Mouse (Mus musculus) liver, embryonic 16.5 days (tissue): Measurements from ENCODE around the gene Sinhcaf. TPM values are rescaled to one million over a fixed set of nuclear protein-coding genes. Genes with fewer than 3 reads are reported as not detected.

Experiments used
- ATAC-seq: fragments of 200-750 bp; cut with Nextera tagmentation; 2 replicates; pipeline ENCODE4 v1.8.0; 2017; ENCODE audit warnings: low read depth, mild to moderate bottlenecking, moderate number of reproducible peaks, moderate library complexity
- H3K27ac ChIP-seq: fragments of 300-500 bp; sonication (generic); 2 replicates; pipeline ENCODE4 v1.5.1; 2014; ENCODE audit warnings: mild to moderate bottlenecking, low read length
- H3K27me3 ChIP-seq: fragments of 300-500 bp; sonication (generic); 2 replicates; pipeline ENCODE4 v1.6.1; 2014; ENCODE audit warnings: low read depth, low read length, mixed read lengths; ENCODE audit not compliant: control insufficient read depth, insufficient read depth
- H3K36me3 ChIP-seq: fragments of 300-500 bp; sonication (generic); 2 replicates; pipeline ENCODE4 v1.6.1; 2014; ENCODE audit warnings: mild to moderate bottlenecking; ENCODE audit not compliant: control insufficient read depth, insufficient read depth
- H3K4me1 ChIP-seq: fragments of 300-500 bp; sonication (generic); 2 replicates; pipeline ENCODE4 v1.6.1; 2014; ENCODE audit warnings: low read depth, low read length, mixed read lengths; ENCODE audit not compliant: control insufficient read depth
- H3K4me2 ChIP-seq: fragments of 300-500 bp; sonication (generic); 2 replicates; pipeline ENCODE4 v1.6.1; 2014; ENCODE audit warnings: low read depth, low read length, mixed read lengths
- H3K4me3 ChIP-seq: fragments of 300-500 bp; sonication (generic); 2 replicates; pipeline ENCODE4 v1.5.1; 2014; ENCODE audit warnings: low read depth, mild to moderate bottlenecking, low read length
- H3K9ac ChIP-seq: fragments of 300-500 bp; sonication (generic); 2 replicates; pipeline ENCODE4 v1.6.1; 2014; ENCODE audit warnings: low read depth, low read length
- H3K9me3 ChIP-seq: fragments of 300-500 bp; sonication (generic); replicated peaks from 2 replicates; pipeline ENCODE4 v1.6.1; 2016; ENCODE audit warnings: low read length; ENCODE audit not compliant: control insufficient read depth
- WGBS: fragments of 180-500 bp; shearing (Covaris S2); extraction: QIAGEN DNeasy Blood & Tissue Kit; methylation state at CpG from one replicate; pipeline ENCODE4 v1.1.7; 2014; ENCODE audit not compliant: insufficient replicate concordance; 5-methylcytosine and 5-hydroxymethylcytosine counted together
- polyA plus RNA-seq: library from polyadenylated mRNA; unstranded; fragments of >200 nt; fragmentation: Nextera tagmentation; extraction: Ambion mirVana; gene quantifications from 2 replicates; pipeline ENCODE4 v1.2.1, GENCODE M21; 2015

Gene Sinhcaf
- polyA plus RNA-seq, 1 experiment from 2014 or later: 11.8 TPM

- no peaks in the 10 kb centered on the region for H3K36me3 ChIP-seq
- no peak overlapping the region for H3K27ac ChIP-seq
- H3K4me2 ChIP-seq: no peak overlapping the region
- H3K9ac ChIP-seq: no peak overlapping the region
- no peaks in the 10 kb centered on the region for H3K27me3 ChIP-seq
- no peak for ATAC-seq
- H3K4me1 ChIP-seq: peaks cover 2% of the 10 kb centered on the region; the same call in 1 of the 2 replicates
- H3K9me3 ChIP-seq: no peaks in the 10 kb centered on the region
- no peak overlapping the region for H3K4me3 ChIP-seq
Measured at GRCm38 (mm10) chr6:148955641-148956420, 9.6 kb upstream of the Sinhcaf start.

GRCm38 (mm10) chr6:148946881-148947405 is 676 bp upstream of the Sinhcaf start:
- ATAC-seq: no peak
- peak overlapping the region; percentile 92 for H3K9ac ChIP-seq

GRCm38 (mm10) chr6:148945509-148946408 is 508 bp downstream of the Sinhcaf start:
- Histone ChIP-seq H3K36me3 (no peaks in the 10 kb centered on the region), H3K27ac (peak overlapping the region; percentile 84), H3K4me3 (peak overlapping the region; percentile 89), H3K4me2 (peak overlapping the region; percentile 98), H3K4me1 (peaks cover 16% of the 10 kb centered on the region), H3K9ac (peak overlapping the region; percentile 92), H3K27me3 (no peaks in the 10 kb centered on the region), H3K9me3 (no peaks in the 10 kb centered on the region)
- peak; percentile 5; the same call in 1 of the 2 replicates for ATAC-seq
- under 1% methylated on average over 72 of the region's 75 CpGs for WGBS

More at GRCm38 (mm10) chr6:148946881-148947405, 676 bp upstream of the Sinhcaf start:
- H3K9me3 ChIP-seq: no peaks in the 10 kb centered on the region
- H3K27me3 ChIP-seq: no peaks in the 10 kb centered on the region
- H3K36me3 ChIP-seq: no peaks in the 10 kb centered on the region
- H3K27ac ChIP-seq: peak overlapping the region; percentile 69
- peak overlapping the region; percentile 98 for H3K4me2 ChIP-seq
- peaks cover 16% of the 10 kb centered on the region for H3K4me1 ChIP-seq
- WGBS: 37% methylated on average over 11 of the region's 11 CpGs
- peak overlapping the region; percentile 89 for H3K4me3 ChIP-seq

DNA sequence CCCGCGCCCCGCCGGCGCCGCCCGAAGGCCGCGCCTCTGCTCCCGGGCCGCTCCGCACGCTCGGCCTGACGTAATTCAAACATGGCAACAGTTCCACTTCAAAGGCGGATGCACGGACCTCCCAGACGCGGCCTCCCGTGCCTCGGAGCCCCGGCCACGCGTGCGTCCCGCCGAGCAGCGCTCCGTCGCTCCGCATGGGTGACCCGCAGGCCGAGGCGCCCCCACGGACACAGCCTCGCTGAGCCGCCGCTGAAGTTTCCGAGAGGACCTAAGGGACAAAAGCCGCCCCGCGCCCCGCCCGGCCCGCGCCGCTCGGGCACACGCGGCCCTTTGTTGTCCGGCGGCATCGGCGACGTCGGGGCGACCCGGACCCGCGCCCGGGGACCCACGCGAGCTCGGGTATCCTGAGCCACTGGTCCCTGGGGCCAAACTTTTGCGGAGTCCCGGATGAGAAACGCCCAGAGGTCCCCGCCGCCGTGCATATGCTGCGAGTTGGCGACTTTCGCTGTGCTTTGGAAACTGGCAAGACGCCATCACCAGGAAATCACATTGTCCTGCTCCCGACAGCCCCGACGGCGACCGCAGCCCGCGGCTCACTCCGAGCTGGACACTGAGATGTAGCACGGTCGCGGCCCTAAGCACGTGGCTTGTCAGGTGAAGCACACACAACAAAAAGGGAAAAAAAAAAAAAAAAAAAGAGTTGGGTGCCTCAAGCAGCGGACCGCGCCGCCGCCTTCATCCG is 1.3 kb downstream of the Sinhcaf start:
- Histone ChIP-seq H3K4me2 (peak overlapping the region; percentile 98), H3K4me1 (peaks cover 16% of the 10 kb centered on the region), H3K9me3 (no peaks in the 10 kb centered on the region), H3K4me3 (peak overlapping the region; percentile 89), H3K27me3 (no peaks in the 10 kb centered on the region), H3K27ac (peak overlapping the region; percentile 84), H3K36me3 (no peaks in the 10 kb centered on the region), H3K9ac (peak overlapping the region; percentile 92)
- ATAC-seq: peak; percentile 66
- under 1% methylated on average over 92 of the region's 92 CpGs for WGBS

GRCm38 (mm10) chr6:148944344-148944766 is 1.9 kb downstream of the Sinhcaf start:
- Histone ChIP-seq H3K9me3 (no peaks in the 10 kb centered on the region), H3K36me3 (no peaks in the 10 kb centered on the region), H3K4me3 (peak overlapping the region; percentile 89), H3K9ac (peak overlapping the region; percentile 92), H3K27ac (peak overlapping the region; percentile 84), H3K4me1 (peaks cover 16% of the 10 kb centered on the region), H3K4me2 (peak overlapping the region; percentile 98), H3K27me3 (no peaks in the 10 kb centered on the region)
- WGBS: under 1% methylated on average over 30 of the region's 30 CpGs
- no peak; the same call in 1 of the 2 replicates for ATAC-seq

- Histone ChIP-seq H3K4me3 (peak overlapping the region; percentile 89), H3K9ac (no peak overlapping the region), H3K27me3 (no peaks in the 10 kb centered on the region), H3K27ac (no peak overlapping the region), H3K9me3 (no peaks in the 10 kb centered on the region), H3K4me2 (peak overlapping the region; percentile 98), H3K4me1 (peaks cover 16% of the 10 kb centered on the region), H3K36me3 (no peaks in the 10 kb centered on the region)
- ATAC-seq: no peak
- whole genome bisulfite sequencing: 17% methylated on average over 3 of the region's 3 CpGs
Measured at GRCm38 (mm10) chr6:148943695-148944094, 2.6 kb downstream of the Sinhcaf start.

- no peak for ATAC-seq
- WGBS: 67% methylated on average over 4 of the region's 4 CpGs
- H3K4me1 ChIP-seq: peaks cover 16% of the 10 kb centered on the region
Measured at GRCm38 (mm10) chr6:148942406-148942805, 3.9 kb downstream of the Sinhcaf start.

GRCm38 (mm10) chr6:148941880-148942279 is 4.4 kb downstream of the Sinhcaf start:
- Histone ChIP-seq H3K4me3 (no peak overlapping the region), H3K9me3 (no peaks in the 10 kb centered on the region), H3K4me1 (peaks cover 13% of the 10 kb centered on the region), H3K36me3 (no peaks in the 10 kb centered on the region), H3K27me3 (no peaks in the 10 kb centered on the region), H3K9ac (no peak overlapping the region), H3K27ac (no peak overlapping the region), H3K4me2 (no peak overlapping the region)
- ATAC-seq: no peak
- 66% methylated on average over 5 of the region's 5 CpGs for WGBS

More at GRCm38 (mm10) chr6:148942406-148942805, 3.9 kb downstream of the Sinhcaf start:
- no peaks in the 10 kb centered on the region for H3K27me3 ChIP-seq
- H3K4me3 ChIP-seq: no peak overlapping the region
- no peak overlapping the region for H3K27ac ChIP-seq
- H3K9ac ChIP-seq: no peak overlapping the region
- no peaks in the 10 kb centered on the region for H3K36me3 ChIP-seq
- H3K9me3 ChIP-seq: no peaks in the 10 kb centered on the region
- H3K4me2 ChIP-seq: no peak overlapping the region
